Mouse (Mus musculus): ENCODE measurements around the gene Atp2b1.
A peak's percentile ranks its signal among the peaks of the same experiment; 100 is the strongest.

DNA sequence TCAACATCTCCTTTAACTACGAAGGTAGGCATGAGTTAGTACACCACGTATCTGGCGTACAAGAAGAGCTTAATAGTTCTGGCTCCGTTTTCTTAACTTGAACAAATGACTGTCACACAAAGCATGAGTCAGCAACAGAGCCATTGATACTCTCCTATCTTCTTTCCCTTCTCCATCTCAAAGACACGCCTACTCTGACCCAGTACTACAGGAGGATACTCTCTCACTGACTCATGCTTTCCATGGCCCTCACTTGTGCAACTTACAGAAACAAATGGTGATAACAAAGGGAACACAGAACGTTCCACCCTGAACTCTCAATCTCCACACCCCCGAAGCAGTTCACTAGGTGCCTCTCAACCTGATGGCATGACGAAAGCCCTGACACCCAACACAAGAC is 34.1 kb upstream of the Atp2b1 start:
- no peak for TF ChIP-seq POLR2A (IDR thresholded peaks at IDR 0.05; ENCODE audit: control insufficient read depth in 1 of 2, insufficient read depth in 1 of 2, low read depth in 1 of 2, low read length in 2 of 2, poor library complexity in 1 of 2)
- TF ChIP-seq CTCF (IDR thresholded peaks at IDR 0.05 in 2 of 3, conservative IDR thresholded peaks at IDR 0.05 in 1 of 3; ENCODE audit: control insufficient read depth in 1 of 3, insufficient read depth in 1 of 3, low read depth in 2 of 3, low read length in 3 of 3, poor library complexity in 1 of 3, severe bottlenecking in 1 of 3): no peak
- TF ChIP-seq ZC3H11A (IDR thresholded peaks at IDR 0.05; ENCODE audit: low read depth, low read length): no peak
- no peak for TF ChIP-seq E2F4 (IDR thresholded peaks at IDR 0.05; ENCODE audit: borderline replicate concordance, low read depth, low read length)
- TF ChIP-seq MAFK (IDR thresholded peaks at IDR 0.05; ENCODE audit: borderline replicate concordance, low read depth, low read length): no peak; the same call in 1 of the 2 replicates
- TF ChIP-seq ETS1 (IDR thresholded peaks at IDR 0.05; ENCODE audit: low read depth, low read length): peak; percentile 7; the same call in 1 of the 2 replicates
- TF ChIP-seq MYC (IDR thresholded peaks at IDR 0.05; ENCODE audit: low read depth, low read length): peak; percentile 63; the same call in 1 of the 2 replicates
- TF ChIP-seq TCF12 (IDR thresholded peaks at IDR 0.05; ENCODE audit: low read depth, low read length): no peak
- TF ChIP-seq ZKSCAN1 (IDR thresholded peaks at IDR 0.05; ENCODE audit: low read depth, low read length): no peak
- peak; percentile 57 to 63 for TF ChIP-seq EP300 (IDR thresholded peaks at IDR 0.05; ENCODE audit: low read depth in 1 of 2, low read length in 2 of 2)
